Mouse (Mus musculus) fat pad, adult 2 months (tissue): ENCODE data around the gene Fscn1.

Experiments
- DNase-seq: peaks from one replicate; pipeline ENCODE4 v3.0.0-alpha.2; 2011; ENCODE audit warnings: low read depth, low spot score; ENCODE audit errors: extremely low read depth

Fscn1 gene

GRCm38 (mm10) chr5:142959576-142960556 lies at the start of gene Fscn1:
Gene Fscn1, plus strand, starts transcription at chr5:142960343.
- no peak for DNase-seq

GRCm38 (mm10) chr5:142911629-142912028 lies 48.5 kb upstream of the Fscn1 start:
- DNase-seq = no peak

- DNase-seq = no peak
Measured at GRCm38 (mm10) chr5:142912320-142912719, 47.8 kb upstream of the Fscn1 start.

- DNase-seq = no peak
Measured at GRCm38 (mm10) chr5:142912739-142913138, 47.4 kb upstream of the Fscn1 start.

- DNase-seq = no peak
Measured at GRCm38 (mm10) chr5:142915231-142915630, 44.9 kb upstream of the Fscn1 start.

GRCm38 (mm10) chr5:142916593-142916992 lies 43.5 kb upstream of the Fscn1 start:
- DNase-seq = no peak

GRCm38 (mm10) chr5:142917402-142917801 lies 42.7 kb upstream of the Fscn1 start:
- no peak for DNase-seq

- no peak for DNase-seq
Measured at GRCm38 (mm10) chr5:142920311-142921073, 39.7 kb upstream of the Fscn1 start.

GRCm38 (mm10) chr5:142921074-142921459 lies 39.1 kb upstream of the Fscn1 start:
- DNase-seq = no peak

GRCm38 (mm10) chr5:142922251-142922650 lies 37.9 kb upstream of the Fscn1 start:
- DNase-seq = no peak

GRCm38 (mm10) chr5:142923781-142924180 lies 36.4 kb upstream of the Fscn1 start:
- DNase-seq = no peak

GRCm38 (mm10) chr5:142924336-142924959 lies 35.7 kb upstream of the Fscn1 start:
- no peak for DNase-seq

GRCm38 (mm10) chr5:142926204-142926939 lies 33.8 kb upstream of the Fscn1 start:
- DNase-seq = no peak

GRCm38 (mm10) chr5:142926940-142927228 lies 33.3 kb upstream of the Fscn1 start:
- DNase-seq = no peak

GRCm38 (mm10) chr5:142927341-142927930 lies 32.7 kb upstream of the Fscn1 start:
- no peak for DNase-seq

- DNase-seq = no peak
Measured at GRCm38 (mm10) chr5:142928749-142929399, 31.3 kb upstream of the Fscn1 start.

GRCm38 (mm10) chr5:142929400-142929752 lies 30.8 kb upstream of the Fscn1 start:
- DNase-seq = no peak

GRCm38 (mm10) chr5:142931241-142931745 lies 28.9 kb upstream of the Fscn1 start:
- DNase-seq = no peak

GRCm38 (mm10) chr5:142932084-142932685 lies 28.0 kb upstream of the Fscn1 start:
- DNase-seq = no peak
